Mouse (Mus musculus) left cerebral cortex, postnatal 14 days (tissue): Measurements from ENCODE around the gene Tex48. TPM values are rescaled to one million over a fixed set of nuclear protein-coding genes. Genes with fewer than 3 reads are reported as not detected.

Experiments
- DNase-seq, 2 experiments: peaks; one replicate each; pipeline ENCODE4 v3.0.0; 2021 to 2022; ENCODE audit warnings: low spot score in 2 of 2, mixed read lengths in 1 of 2
- intact Hi-C: fragments of 180-260 bp; cut with DNase I; formaldehyde crosslinking; loops from one replicate; pipeline ENCODE4 v1.15.1; 2025
- long read RNA-seq, 2 experiments: library from polyadenylated mRNA; stranded (forward); transcript quantifications; one replicate each; pipeline ENCODE4 v2.0.0; 2021
- total RNA-seq, 2 experiments: library from RNA; stranded (reverse); gene quantifications; 2 replicates each; pipeline ENCODE4 v1.2.3; 2021

Tex48 gene
- total RNA-seq, result not detected
- long read RNA-seq, experiment 1, result 0 reads
- long read RNA-seq, experiment 2, result 0 reads

- no peak for DNase-seq
- intact Hi-C loops, result no loop called here
Observed at GRCm38 (mm10) chr4:63622378-63622835, at the start of gene Tex48. Tex48 (minus strand) TSS chr4:63622428.

- intact Hi-C loops, result no loop called here
- DNase-seq, result peak; percentile 37 to 72
Observed at GRCm38 (mm10) chr4:63668255-63668654, 46.0 kb upstream of the Tex48 start.

GRCm38 (mm10) chr4:63665738-63666137 is 43.5 kb upstream of the Tex48 start:
- no peak for DNase-seq
- intact Hi-C loops, result no loop called here

GRCm38 (mm10) chr4:63663279-63663678 is 41.1 kb upstream of the Tex48 start, which contains the start of gene Gm11214:
Gm11214 (minus strand) TSS chr4:63663379.
- intact Hi-C loops, result no loop called here
- DNase-seq, result no peak

GRCm38 (mm10) chr4:63661857-63662256 is 39.6 kb upstream of the Tex48 start:
- DNase-seq, result no peak
- intact Hi-C loops, result no loop called here

- no peak for DNase-seq
- intact Hi-C loops, result no loop called here
Observed at GRCm38 (mm10) chr4:63661426-63661825, 39.2 kb upstream of the Tex48 start.

GRCm38 (mm10) chr4:63659775-63660174 is 37.5 kb upstream of the Tex48 start:
- no peak for DNase-seq
- intact Hi-C loops, result no loop called here

GRCm38 (mm10) chr4:63659086-63659485 is 36.9 kb upstream of the Tex48 start:
- intact Hi-C loops, result no loop called here
- DNase-seq, result no peak

- intact Hi-C loops, result no loop called here
Observed at GRCm38 (mm10) chr4:63654381-63654780, 32.2 kb upstream of the Tex48 start.

GRCm38 (mm10) chr4:63643956-63644726 is 21.9 kb upstream of the Tex48 start:
- no peak for DNase-seq
- intact Hi-C loops, result no loop called here

More at GRCm38 (mm10) chr4:63654381-63654780, 32.2 kb upstream of the Tex48 start:
- DNase-seq, result no peak

- intact Hi-C loops, result no loop called here
- no peak for DNase-seq
Observed at GRCm38 (mm10) chr4:63639842-63640241, 17.6 kb upstream of the Tex48 start.

- DNase-seq, result no peak
- intact Hi-C loops, result no loop called here
Observed at GRCm38 (mm10) chr4:63638603-63639002, 16.4 kb upstream of the Tex48 start.

GRCm38 (mm10) chr4:63633181-63633580 is 11.0 kb upstream of the Tex48 start:
- no peak for DNase-seq
- intact Hi-C loops, result no loop called here

GRCm38 (mm10) chr4:63627111-63627510 is 4.9 kb upstream of the Tex48 start:
- DNase-seq, result no peak
- intact Hi-C loops, result no loop called here

- intact Hi-C loops, result no loop called here
- DNase-seq, result no peak
Observed at GRCm38 (mm10) chr4:63625563-63626080, 3.4 kb upstream of the Tex48 start.

GRCm38 (mm10) chr4:63621861-63622260 is 367 bp downstream of the Tex48 start:
- no peak for DNase-seq
- intact Hi-C loops, result no loop called here

GRCm38 (mm10) chr4:63608391-63608790 is 13.8 kb downstream of the Tex48 start:
- DNase-seq, result no peak
- intact Hi-C loops, result no loop called here

- DNase-seq, result no peak
- intact Hi-C loops, result no loop called here
Observed at GRCm38 (mm10) chr4:63605968-63606367, 16.3 kb downstream of the Tex48 start.

GRCm38 (mm10) chr4:63605545-63605944 is 16.7 kb downstream of the Tex48 start:
- intact Hi-C loops, result no loop called here
- DNase-seq, result no peak

- DNase-seq, result no peak
- intact Hi-C loops, result no loop called here
Observed at GRCm38 (mm10) chr4:63604945-63605344, 17.3 kb downstream of the Tex48 start, which contains the start of gene Gm11213. Gm11213 (minus strand) TSS chr4:63605261.

- intact Hi-C loops, result no loop called here
Observed at GRCm38 (mm10) chr4:63601263-63601662, 21.0 kb downstream of the Tex48 start.

More at GRCm38 (mm10) chr4:63601263-63601662, 21.0 kb downstream of the Tex48 start:
- DNase-seq, result no peak
